Mouse (Mus musculus): ENCODE data around the gene Rpl6. TPM values are rescaled to one million over a fixed set of nuclear protein-coding genes. Genes with fewer than 3 reads are reported as not detected.
"Not testable (repeated sequence)": the region's sequence is repeated elsewhere in the genome, so short reads cannot be mapped to it uniquely, and the experiment has no call there.

Rpl6 gene
- total RNA-seq, 2 experiments from 2014 or later: 1,036 to 1,050 TPM

DNA sequence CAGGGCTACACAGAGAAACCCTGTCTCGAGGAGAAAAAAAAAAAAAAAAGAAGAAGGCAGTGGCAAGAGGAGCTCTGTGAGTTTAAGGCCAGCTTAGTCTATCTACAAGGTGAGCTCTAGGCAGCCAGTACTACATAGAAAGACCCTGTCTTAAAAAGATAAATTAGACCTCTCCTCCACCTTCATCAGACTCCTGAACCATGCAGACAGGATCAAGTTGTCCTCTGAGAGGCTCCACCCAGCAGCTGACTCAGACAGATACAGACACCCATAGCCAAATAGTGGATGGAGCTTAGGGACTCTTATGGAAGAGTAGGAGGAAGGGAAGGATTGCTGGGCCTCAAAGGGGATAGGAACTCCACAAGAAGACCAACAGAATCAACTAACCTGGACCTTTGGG, 10.1 kb upstream of the Rpl6 start:
- no peak for DNase-seq

GRCm38 (mm10) chr5:121196764-121197163, 7.5 kb upstream of the Rpl6 start:
- no peak for DNase-seq

DNA sequence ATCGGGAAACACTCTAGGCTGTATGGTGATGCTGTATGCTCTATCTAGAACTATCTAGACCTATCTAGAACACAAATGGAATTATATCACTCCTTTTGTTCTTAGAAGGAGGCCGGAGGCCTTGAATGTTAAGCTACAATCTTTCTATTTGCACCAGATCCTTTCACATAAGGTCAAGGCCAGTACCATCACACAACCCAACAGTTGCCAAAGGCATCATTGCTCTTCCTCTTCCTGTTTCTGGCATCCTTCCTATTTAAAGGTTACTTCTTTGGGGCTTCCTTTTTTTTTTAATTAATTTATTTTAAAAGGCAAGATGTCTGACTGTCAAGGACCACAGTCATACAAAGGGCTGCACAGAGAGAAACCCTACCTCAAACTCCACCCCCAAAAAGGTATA, 6.9 kb upstream of the Rpl6 start:
- DNase-seq: no peak

- no peak for DNase-seq
Measured at GRCm38 (mm10) chr5:121198376-121198775, 5.9 kb upstream of the Rpl6 start.

- DNase-seq: no peak
Measured at GRCm38 (mm10) chr5:121201739-121202138, 2.5 kb upstream of the Rpl6 start.

- no peak for DNase-seq
Measured at GRCm38 (mm10) chr5:121202467-121202866, 1.8 kb upstream of the Rpl6 start.

- not testable (repeated sequence) for DNase-seq
Measured at GRCm38 (mm10) chr5:121205537-121206130, 1.4 kb downstream of the Rpl6 start.

GRCm38 (mm10) chr5:121206540-121206939, 2.3 kb downstream of the Rpl6 start:
- DNase-seq: no peak

DNA sequence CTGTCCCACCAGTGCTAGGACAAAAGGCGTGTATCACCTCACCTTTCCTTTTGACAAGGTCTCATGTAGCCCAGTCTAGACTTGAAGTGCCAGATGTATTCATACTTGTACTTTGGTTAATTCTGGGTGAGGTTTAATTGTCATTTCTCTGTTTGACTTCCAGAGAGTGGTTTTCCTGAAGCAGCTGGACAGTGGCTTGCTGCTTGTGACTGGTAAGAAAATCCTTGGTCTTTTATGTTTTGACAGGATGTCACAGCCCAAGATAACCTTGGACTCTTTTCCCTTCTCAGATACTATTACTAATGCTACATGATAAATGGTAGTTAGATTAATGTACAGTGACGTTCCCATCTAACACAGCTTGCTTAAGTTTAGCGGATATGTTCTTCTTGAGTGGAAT, 2.7 kb downstream of the Rpl6 start:
- DNase-seq: no peak

DNA sequence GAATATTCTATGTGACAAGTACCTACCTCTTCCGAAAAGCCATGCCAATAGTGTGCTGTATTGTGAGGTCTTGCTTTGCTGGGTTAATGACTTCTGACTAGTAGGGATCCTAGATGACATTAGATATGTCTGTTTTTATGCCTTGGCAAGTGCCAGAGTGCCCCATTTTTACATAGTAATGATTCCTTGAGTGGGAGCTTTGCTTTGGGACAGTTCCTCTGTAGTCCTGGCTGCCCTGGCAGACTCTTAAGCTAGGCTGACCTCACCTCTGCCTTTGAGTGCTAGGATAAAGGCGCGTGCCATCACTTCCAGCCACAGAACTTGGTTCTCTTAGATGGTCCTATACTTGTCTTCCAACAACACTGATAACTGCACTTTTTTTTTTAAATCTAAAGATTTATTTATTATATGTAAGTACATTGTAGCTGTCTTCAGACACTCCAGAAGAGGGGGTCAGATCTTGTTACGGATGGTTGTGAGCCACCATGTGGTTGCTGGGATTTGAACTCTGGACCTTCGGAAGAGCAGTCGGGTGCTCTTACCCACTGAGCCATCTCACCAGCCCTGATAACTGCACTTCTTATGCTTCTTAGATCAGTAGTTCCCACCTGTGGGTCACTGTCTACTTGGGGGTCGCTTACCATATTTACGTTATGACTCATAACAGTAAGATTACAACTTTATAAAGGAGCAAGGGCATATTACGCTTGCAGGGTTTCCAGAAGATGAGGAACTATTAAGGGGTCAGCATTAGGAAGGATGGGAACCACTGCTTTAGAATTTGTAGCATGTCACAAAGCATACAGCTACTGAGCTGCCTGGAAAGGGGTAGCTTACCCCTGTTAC, 5.7 kb downstream of the Rpl6 start:
- no peak for DNase-seq

GRCm38 (mm10) chr5:121210601-121210924, 6.3 kb downstream of the Rpl6 start:
- no peak for DNase-seq

- DNase-seq: no peak
Measured at GRCm38 (mm10) chr5:121212108-121212507, 7.8 kb downstream of the Rpl6 start.

GRCm38 (mm10) chr5:121214707-121215106, 10.4 kb downstream of the Rpl6 start:
- DNase-seq: no peak

GRCm38 (mm10) chr5:121215380-121216125, 11.3 kb downstream of the Rpl6 start:
- peak; percentile 74 to 83 for DNase-seq

DNA sequence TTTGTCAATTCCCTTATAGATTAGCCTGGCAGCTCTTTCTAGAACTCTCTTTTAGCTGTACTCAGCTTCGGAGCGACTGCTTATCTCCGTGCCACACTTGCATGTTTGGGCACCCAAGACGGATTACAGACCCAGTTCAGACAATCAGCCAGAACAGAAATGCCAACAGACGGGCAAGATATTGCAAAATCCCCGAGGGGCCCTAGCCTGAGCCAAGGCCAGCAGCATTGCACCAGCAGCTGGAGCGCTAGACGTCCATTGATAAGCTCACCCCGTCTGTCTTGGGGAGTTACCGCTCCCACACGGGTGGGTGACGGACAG, 11.8 kb downstream of the Rpl6 start:
- DNase-seq: peak; percentile 64 to 76

- DNase-seq: not testable (repeated sequence)
Measured at GRCm38 (mm10) chr5:121216584-121217312, 12.5 kb downstream of the Rpl6 start.

DNA sequence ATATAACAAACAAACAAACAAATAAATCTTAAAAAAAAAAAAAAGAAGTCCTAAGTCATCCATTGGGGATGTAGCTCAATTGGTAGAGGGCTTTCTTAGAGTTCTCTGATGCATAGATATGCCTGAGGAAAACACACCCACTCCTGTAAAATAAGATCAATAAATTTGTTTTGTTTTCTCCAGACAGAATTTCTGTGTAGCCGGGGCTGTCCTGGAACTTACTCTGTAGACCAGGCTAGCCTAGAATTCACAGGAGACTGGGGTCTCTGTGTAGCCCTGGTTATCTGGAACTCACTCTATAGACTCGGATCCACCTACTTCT, 13.0 kb downstream of the Rpl6 start:
- no peak for DNase-seq

- no peak for DNase-seq
Measured at GRCm38 (mm10) chr5:121219190-121219589, 14.9 kb downstream of the Rpl6 start.

GRCm38 (mm10) chr5:121219980-121220731, 15.9 kb downstream of the Rpl6 start, which contains the start of gene Hectd4:
TSS of gene Hectd4 (plus strand) at chr5:121220219.
- DNase-seq: peak; percentile 99

DNA sequence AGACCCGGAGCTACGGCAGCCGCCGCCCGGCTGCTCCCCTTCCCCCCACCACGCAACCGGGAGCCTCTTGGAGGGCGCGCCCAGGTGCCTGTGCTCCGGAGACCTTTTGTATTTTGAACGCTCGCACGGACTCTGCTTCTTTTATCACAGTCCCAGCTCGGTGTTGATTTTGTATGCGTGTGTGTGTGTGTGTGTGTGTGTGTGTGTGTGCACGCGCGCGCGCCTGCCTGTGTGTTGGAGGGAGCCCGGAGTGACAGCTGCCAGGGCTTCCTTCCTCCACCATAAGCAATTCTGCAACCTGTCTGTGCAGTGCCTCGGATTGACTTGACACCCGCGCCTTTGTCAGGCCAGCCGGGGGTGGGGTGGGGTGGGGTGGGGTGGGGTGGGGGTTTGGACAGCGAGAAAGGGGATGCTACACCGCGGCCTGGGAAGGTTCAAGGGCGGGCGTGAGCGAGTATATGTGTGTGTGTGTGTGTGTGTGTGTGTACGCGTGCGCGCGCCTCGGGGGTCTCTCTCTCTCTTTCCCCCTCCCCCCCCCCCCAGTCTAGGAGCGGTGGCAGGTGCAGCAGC, 16.5 kb downstream of the Rpl6 start:
- DNase-seq: peak; percentile 13 to 45

- no peak for DNase-seq
Measured at GRCm38 (mm10) chr5:121221328-121221850, 17.1 kb downstream of the Rpl6 start.
